Mouse (Mus musculus) lung, adult 2 months (tissue): ENCODE data around the gene Polr3b.

Experiments
- CTCF ChIP-seq: fragments of 200-500 bp; IDR thresholded peaks from 2 replicates; pipeline ENCODE4 v1.5.1; 2011; ENCODE audit warnings: mild to moderate bottlenecking, low read length, control low read depth; ENCODE audit not compliant: insufficient read depth
- POLR2A ChIP-seq: fragments of 200-500 bp; IDR thresholded peaks from 2 replicates; pipeline ENCODE4 v1.6.1; 2011; ENCODE audit warnings: low read depth, mild to moderate bottlenecking, control low read depth, low read length, borderline replicate concordance; ENCODE audit errors: extremely low read depth

GRCm38 (mm10) chr10:84710827-84711226 is 88.7 kb downstream of the Polr3b start:
- TF ChIP-seq POLR2A (no peak), CTCF (no peak)
